Comparison of ENCODE assay signal across 19 mouse cellular contexts in the genomic region with DNA sequence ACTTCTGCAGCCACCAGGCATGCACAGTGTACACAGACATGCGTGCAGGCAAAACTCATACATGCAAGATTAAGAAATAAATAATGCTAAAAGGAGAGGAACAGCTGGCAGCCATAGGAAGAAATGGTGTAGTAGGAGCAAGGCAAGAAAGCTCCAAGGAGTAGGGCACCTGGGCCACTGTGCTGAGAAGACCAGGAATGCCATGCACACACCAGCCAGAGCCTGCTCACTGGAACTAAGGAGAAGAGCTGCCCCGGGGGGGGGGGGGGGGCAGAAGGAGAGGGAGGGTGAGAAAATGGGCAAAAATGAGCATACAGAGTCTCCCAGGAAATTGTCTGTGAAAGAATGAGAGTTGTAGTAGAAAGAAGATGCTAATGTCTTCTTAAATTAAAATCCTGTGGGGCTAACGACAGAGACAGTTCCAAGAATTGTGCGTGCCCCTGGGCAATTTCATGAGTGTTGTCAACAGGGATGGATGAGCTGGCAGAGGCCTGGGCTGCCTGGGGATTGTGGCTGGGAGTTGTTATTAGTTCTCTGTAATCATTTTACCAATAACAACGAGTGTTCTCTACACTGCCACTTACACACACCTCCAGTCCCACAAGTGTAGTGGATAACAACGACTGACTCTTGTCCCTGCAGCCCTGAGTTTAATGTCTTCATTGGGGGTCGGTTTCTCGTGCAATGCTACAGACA. TPM values are rescaled to one million over a fixed set of nuclear protein-coding genes. Genes with fewer than 3 reads are reported as not detected.
DNase-seq lines count a peak whose midpoint lies in the region; ATAC-seq and TF ChIP-seq lines count a peak whose summit lies in the region.
"Had no signal": no experiment of that assay in that cellular context is flagged by ENCODE, and none has a peak within 500 bp of the region (broad histone marks: within the 10 kb centered on the region; RNA-seq: fewer than 3 reads in every experiment).

No protein-coding gene starts in this region.

- no peak overlapping the region for H3K4me3 ChIP-seq in hindbrain, embryonic 14.5 days (replicated peaks; ENCODE audit: low read length)
- no peak overlapping the region for H3K4me3 ChIP-seq in hindbrain, embryonic 12.5 days
- no peak overlapping the region for H3K4me3 ChIP-seq in midbrain, postnatal 0 days (ENCODE audit: low read depth, low read length)
- no peak overlapping the region for H3K4me3 ChIP-seq in midbrain, embryonic 13.5 days (replicated peaks)
- H3K4me3 ChIP-seq in limb, embryonic 10.5 days: no peak overlapping the region
- H3K4me3 ChIP-seq: forebrain, embryonic 13.5 days had no signal

- H3K4me2 ChIP-seq in hindbrain, embryonic 14.5 days (replicated peaks): no peak overlapping the region
- H3K4me2 ChIP-seq in hindbrain, embryonic 12.5 days (replicated peaks): no peak overlapping the region
- H3K4me2 ChIP-seq in midbrain, postnatal 0 days (ENCODE audit: low read depth, low read length, poor library complexity, severe bottlenecking): no peak overlapping the region
- no peak overlapping the region for H3K4me2 ChIP-seq in midbrain, embryonic 13.5 days (replicated peaks)
- H3K4me2 ChIP-seq: forebrain, embryonic 13.5 days had no signal

- H3K9me3 ChIP-seq in hindbrain, embryonic 14.5 days (ENCODE audit: control insufficient read depth, low read length): 0 out of 2 replicates have a peak, but pooled peaks cover 10% of the 10 kb centered on the region
- 0 out of 2 replicates have a peak, but pooled peaks cover 6% of the 10 kb centered on the region for H3K9me3 ChIP-seq in hindbrain, embryonic 12.5 days (replicated peaks)
- no peaks in the 10 kb centered on the region for H3K9me3 ChIP-seq in midbrain, postnatal 0 days (ENCODE audit: low read length)
- H3K9me3 ChIP-seq in midbrain, embryonic 13.5 days: 0 out of 2 replicates have a peak, but pooled peaks cover 5% of the 10 kb centered on the region
- H3K9me3 ChIP-seq in limb, embryonic 10.5 days (replicated peaks): no peaks in the 10 kb centered on the region
- H3K9me3 ChIP-seq: G1E had no signal

- 58% methylated on average over 8 of the region's 8 CpGs for WGBS in hindbrain, embryonic 14.5 days
- WGBS in hindbrain, embryonic 12.5 days: 68% methylated on average over 8 of the region's 8 CpGs
- 64% methylated on average over 8 of the region's 8 CpGs for WGBS in midbrain, postnatal 0 days
- 83% methylated on average over 8 of the region's 8 CpGs for WGBS in midbrain, embryonic 13.5 days
- 67% methylated on average over 8 of the region's 8 CpGs for WGBS in limb, embryonic 10.5 days

- H3K36me3 ChIP-seq in hindbrain, embryonic 14.5 days (replicated peaks; ENCODE audit: control insufficient read depth, insufficient read depth): no peaks in the 10 kb centered on the region
- H3K36me3 ChIP-seq in hindbrain, embryonic 12.5 days: no peaks in the 10 kb centered on the region
- no peaks in the 10 kb centered on the region for H3K36me3 ChIP-seq in midbrain, postnatal 0 days (ENCODE audit: insufficient read depth, low read length)
- no peaks in the 10 kb centered on the region for H3K36me3 ChIP-seq in midbrain, embryonic 13.5 days
- H3K36me3 ChIP-seq in limb, embryonic 10.5 days: no peaks in the 10 kb centered on the region
- H3K36me3 ChIP-seq: G1E had no signal

- TF ChIP-seq CTCF in midbrain, postnatal 0 days (IDR thresholded peaks at IDR 0.05): no peak

- H3K27ac ChIP-seq in hindbrain, embryonic 14.5 days: 0 out of 2 replicates have a peak overlapping the region, but pooled peaks have one; percentile 38
- no peak overlapping the region; the same call in 1 of the 2 replicates for H3K27ac ChIP-seq in hindbrain, embryonic 12.5 days
- no peak overlapping the region for H3K27ac ChIP-seq in midbrain, postnatal 0 days (ENCODE audit: low read depth, low read length)
- no peak overlapping the region for H3K27ac ChIP-seq in midbrain, embryonic 13.5 days
- peak overlapping the region; percentile 57; the same call in 1 of the 2 replicates for H3K27ac ChIP-seq in limb, embryonic 10.5 days
- H3K27ac ChIP-seq: forebrain, embryonic 13.5 days had no signal

- no peaks in the 10 kb centered on the region for H3K4me1 ChIP-seq in hindbrain, embryonic 14.5 days (replicated peaks; ENCODE audit: control insufficient read depth, insufficient read depth, low read length)
- H3K4me1 ChIP-seq in hindbrain, embryonic 12.5 days: no peaks in the 10 kb centered on the region
- 0 out of 2 replicates have a peak, but pooled peaks cover 3% of the 10 kb centered on the region for H3K4me1 ChIP-seq in midbrain, postnatal 0 days (ENCODE audit: insufficient read depth, low read length)
- H3K4me1 ChIP-seq in midbrain, embryonic 13.5 days (replicated peaks): peaks cover 10% of the 10 kb centered on the region; the same call in 1 of the 2 replicates
- peaks cover 17% of the 10 kb centered on the region for H3K4me1 ChIP-seq in limb, embryonic 10.5 days
- H3K4me1 ChIP-seq: forebrain, embryonic 13.5 days had no signal

- no peak for DNase-seq in hindbrain, embryonic 14.5 days (ENCODE audit: low spot score)
- peak; percentile 37 for DNase-seq in midbrain, postnatal 0 days (ENCODE audit: low spot score)
- DNase-seq in limb, embryonic 10.5 days (ENCODE audit: low spot score): no peak
- DNase-seq in adrenal gland, postnatal 10 days: no peak
- DNase-seq: adrenal gland, adult 8-10 months; cerebellum, adult 11-12 months; cerebellum, adult 9-10 months; cerebellum, postnatal 25 days; forebrain, postnatal 0 days; gastrocnemius, postnatal 25 days; heart, postnatal 10 days; heart, postnatal 4 days had no signal

- peak; percentile 62; the same call in 1 of the 2 replicates for ATAC-seq in hindbrain, embryonic 14.5 days (ENCODE audit: low FRiP score)
- no peak for ATAC-seq in hindbrain, embryonic 12.5 days (ENCODE audit: low FRiP score)
- no peak for ATAC-seq in midbrain, postnatal 0 days (ENCODE audit: low FRiP score)
- ATAC-seq in midbrain, embryonic 13.5 days: no peak
- ATAC-seq: forebrain, embryonic 13.5 days; forebrain, postnatal 0 days; inflammation-experienced regulatory T-cells, adult 6 months; intestine, postnatal 0 days had no signal

- no peaks in the 10 kb centered on the region for H3K27me3 ChIP-seq in hindbrain, embryonic 14.5 days (ENCODE audit: control insufficient read depth, insufficient read depth, low read length)
- no peaks in the 10 kb centered on the region for H3K27me3 ChIP-seq in hindbrain, embryonic 12.5 days
- no peaks in the 10 kb centered on the region for H3K27me3 ChIP-seq in midbrain, postnatal 0 days (ENCODE audit: insufficient read depth, low read length)
- H3K27me3 ChIP-seq in midbrain, embryonic 13.5 days: no peaks in the 10 kb centered on the region
- no peaks in the 10 kb centered on the region for H3K27me3 ChIP-seq in limb, embryonic 10.5 days (ENCODE audit: low read depth, poor library complexity, severe bottlenecking)
- H3K27me3 ChIP-seq: forebrain, embryonic 13.5 days had no signal

- no peak overlapping the region for H3K9ac ChIP-seq in hindbrain, embryonic 14.5 days
- H3K9ac ChIP-seq in hindbrain, embryonic 12.5 days: no peak overlapping the region
- H3K9ac ChIP-seq in midbrain, postnatal 0 days (replicated peaks; ENCODE audit: low read length, poor library complexity, severe bottlenecking): no peak overlapping the region
- no peak overlapping the region for H3K9ac ChIP-seq in midbrain, embryonic 13.5 days (replicated peaks)
- H3K9ac ChIP-seq: forebrain, embryonic 13.5 days; forebrain, postnatal 0 days had no signal

RNA-seq across cellular contexts. Expression of gene Syt13, which starts 54.2 kb away (rescaled TPM):
- polyA plus RNA-seq in hindbrain, embryonic 14.5 days (2014; fragmentation: Nextera tagmentation; extraction: Ambion mirVana): 29.7 and 39.8 TPM in 2 replicates
- polyA plus RNA-seq in hindbrain, embryonic 12.5 days (2016; fragmentation: Nextera tagmentation; extraction: Ambion mirVana): 32.7 and 34.2 TPM in 2 replicates
- 188 and 190 TPM in 2 replicates for total RNA-seq in midbrain, postnatal 0 days (2014; rRNA removed)
- 106 and 107 TPM in 2 replicates for polyA plus RNA-seq in midbrain, postnatal 0 days (2015; fragmentation: Nextera tagmentation; extraction: Ambion mirVana)
- 62.3 and 99.1 TPM in 2 replicates for polyA plus RNA-seq in midbrain, embryonic 13.5 days (2015; fragmentation: Nextera tagmentation; extraction: Ambion mirVana)
- 2.5 and 5.2 TPM in 2 replicates for polyA plus RNA-seq in limb, embryonic 10.5 days (2016; fragmentation: Nextera tagmentation; extraction: Ambion mirVana)
- total RNA-seq in adrenal gland, postnatal 10 days (2021): 1 to 10 TPM in 1 of 2 experiments, under 1 TPM in 1; 0.97 to 1.1 TPM
- total RNA-seq: granulocyte monocyte progenitor cell, adult 5-6 weeks had no signal
- polyA plus RNA-seq: G1E; inflammation-experienced regulatory T-cells, adult 6 months had no signal

Comparison
In these comparisons a context has a peak if more than half of its experiments do, and no peak if none do; other contexts are left out.
1. H3K27ac ChIP-seq: peak in hindbrain, embryonic 14.5 days (single experiment) and limb, embryonic 10.5 days (single experiment); none in hindbrain, embryonic 12.5 days (single experiment), midbrain, postnatal 0 days (single experiment) and midbrain, embryonic 13.5 days (single experiment).